Mouse (Mus musculus): ENCODE measurements around the gene Map2k6.

Gene Map2k6

GRCm38 (mm10) chr11:110402671-110403070 is 3.7 kb downstream of the Map2k6 start:
- DNase-seq (ENCODE audit: extremely low read depth, insufficient read length, low spot score), result no peak

- no peak for DNase-seq (ENCODE audit: extremely low read depth, insufficient read length, low spot score)
These were observed 4.7 kb downstream of the Map2k6 start for GRCm38 (mm10) chr11:110403602-110404001.

GRCm38 (mm10) chr11:110405607-110406006 is 6.7 kb downstream of the Map2k6 start:
- DNase-seq (ENCODE audit: extremely low read depth, insufficient read length, low spot score), result no peak

- no peak for DNase-seq (ENCODE audit: extremely low read depth, insufficient read length, low spot score)
These were observed 10.2 kb downstream of the Map2k6 start for GRCm38 (mm10) chr11:110409131-110409530.

- DNase-seq (ENCODE audit: extremely low read depth, insufficient read length, low spot score), result no peak
These were observed 10.9 kb downstream of the Map2k6 start for GRCm38 (mm10) chr11:110409776-110410175.

- no peak for DNase-seq (ENCODE audit: extremely low read depth, insufficient read length, low spot score)
These were observed 12.7 kb downstream of the Map2k6 start for GRCm38 (mm10) chr11:110411596-110411995.

- DNase-seq (ENCODE audit: extremely low read depth, insufficient read length, low spot score), result no peak
These were observed 15.3 kb downstream of the Map2k6 start for GRCm38 (mm10) chr11:110414263-110414662.

- DNase-seq (ENCODE audit: extremely low read depth, insufficient read length, low spot score), result no peak
These were observed 17.8 kb downstream of the Map2k6 start for GRCm38 (mm10) chr11:110416691-110417090.

GRCm38 (mm10) chr11:110420463-110420862 is 21.5 kb downstream of the Map2k6 start:
- no peak for DNase-seq (ENCODE audit: extremely low read depth, insufficient read length, low spot score)

GRCm38 (mm10) chr11:110426572-110427145 is 27.7 kb downstream of the Map2k6 start:
- DNase-seq (ENCODE audit: extremely low read depth, insufficient read length, low spot score), result no peak

- DNase-seq (ENCODE audit: extremely low read depth, insufficient read length, low spot score), result no peak
These were observed 28.2 kb downstream of the Map2k6 start for GRCm38 (mm10) chr11:110427159-110427561.

- DNase-seq (ENCODE audit: extremely low read depth, insufficient read length, low spot score), result no peak
These were observed 30.1 kb downstream of the Map2k6 start for GRCm38 (mm10) chr11:110428999-110429398.

- DNase-seq (ENCODE audit: extremely low read depth, insufficient read length, low spot score), result no peak
These were observed 31.0 kb downstream of the Map2k6 start for GRCm38 (mm10) chr11:110429837-110430418.

GRCm38 (mm10) chr11:110435839-110436556 is 37.1 kb downstream of the Map2k6 start:
- no peak for DNase-seq (ENCODE audit: extremely low read depth, insufficient read length, low spot score)

GRCm38 (mm10) chr11:110436998-110437397 is 38.1 kb downstream of the Map2k6 start:
- no peak for DNase-seq (ENCODE audit: extremely low read depth, insufficient read length, low spot score)

- DNase-seq (ENCODE audit: extremely low read depth, insufficient read length, low spot score), result no peak
These were observed 39.2 kb downstream of the Map2k6 start for GRCm38 (mm10) chr11:110438135-110438534.

- no peak for DNase-seq (ENCODE audit: extremely low read depth, insufficient read length, low spot score)
These were observed 39.9 kb downstream of the Map2k6 start for GRCm38 (mm10) chr11:110438700-110439296.

- no peak for DNase-seq (ENCODE audit: extremely low read depth, insufficient read length, low spot score)
These were observed 40.4 kb downstream of the Map2k6 start for GRCm38 (mm10) chr11:110439354-110439753.

GRCm38 (mm10) chr11:110444576-110444975 is 45.7 kb downstream of the Map2k6 start:
- no peak for DNase-seq (ENCODE audit: extremely low read depth, insufficient read length, low spot score)

GRCm38 (mm10) chr11:110448131-110448725 is 49.3 kb downstream of the Map2k6 start:
- no peak for DNase-seq (ENCODE audit: extremely low read depth, insufficient read length, low spot score)

GRCm38 (mm10) chr11:110448726-110449161 is 49.8 kb downstream of the Map2k6 start:
- DNase-seq (ENCODE audit: extremely low read depth, insufficient read length, low spot score), result no peak
